Mouse (Mus musculus) heart, postnatal 10 days (tissue): Measurements from ENCODE around the gene Atad2b. TPM values are rescaled to one million over a fixed set of nuclear protein-coding genes. Genes with fewer than 3 reads are reported as not detected.
"Not testable (repeated sequence)": the region's sequence is repeated elsewhere in the genome, so short reads cannot be mapped to it uniquely, and the experiment has no call there.

Experiments used
- DNase-seq, 2 experiments: peaks; one replicate each; pipeline ENCODE4 v3.0.0; 2021
- intact Hi-C: fragments of 180-260 bp; cut with DNase I; formaldehyde crosslinking; loops from one replicate; pipeline ENCODE4 v1.15.1; 2025
- total RNA-seq, 2 experiments: library from RNA; stranded (reverse); gene quantifications; 2 replicates each; pipeline ENCODE4 v1.2.3; 2021

Gene Atad2b
- total RNA-seq: 10 to 100 TPM; 25.6 to 30.0 TPM

DNA sequence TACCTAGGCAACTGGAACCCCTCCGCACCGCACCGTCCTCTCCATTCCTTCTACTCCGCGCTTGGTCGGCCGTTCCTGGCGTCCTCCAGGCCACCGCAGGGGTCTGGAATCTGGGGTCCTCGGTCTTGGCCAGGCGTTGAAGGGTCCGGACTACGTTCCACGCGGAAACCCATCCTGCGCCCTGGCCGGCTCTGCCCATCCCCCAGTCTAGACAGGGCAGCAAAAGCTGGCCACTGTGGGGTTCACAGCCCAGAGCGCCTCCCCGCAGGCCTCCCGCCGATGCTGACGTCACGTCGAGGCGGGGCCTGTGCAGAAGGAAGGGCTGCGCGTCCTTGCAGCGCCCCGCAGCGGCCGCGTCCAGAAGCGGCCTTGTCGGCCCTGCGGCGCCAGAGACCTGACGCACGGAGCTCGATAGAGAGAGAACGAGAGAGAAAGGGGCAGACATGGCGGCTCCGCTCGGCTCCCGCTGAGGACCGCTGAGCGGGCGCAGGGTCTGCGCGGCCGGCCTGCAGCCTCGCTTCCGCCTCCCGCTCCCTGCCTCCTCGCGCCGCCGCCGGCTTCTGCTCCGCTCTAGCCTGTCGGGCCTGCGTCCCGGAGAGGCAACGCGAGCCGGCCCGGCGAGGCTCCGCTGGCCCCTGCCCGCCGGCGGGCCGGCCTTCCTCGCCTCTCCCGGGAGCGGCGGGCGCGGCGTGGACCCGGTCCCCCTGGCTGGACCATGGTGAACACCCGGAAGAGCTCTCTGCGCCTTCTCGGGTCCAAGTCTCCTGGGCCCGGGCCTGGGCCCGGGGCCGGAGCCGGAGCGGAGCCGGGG, at the start of gene Atad2b:
TSS of gene Atad2b (plus strand) at position 360 of the 811 bp plus-strand sequence.
- peak; percentile 98 for DNase-seq
- intact Hi-C loops: loop anchor here (2.0 to 5.0 kb wide), 4 partner anchors 55 to 148 kb away; partner anchors contain the start of genes Fam228b, Pfn4 and Sf3b6

DNA sequence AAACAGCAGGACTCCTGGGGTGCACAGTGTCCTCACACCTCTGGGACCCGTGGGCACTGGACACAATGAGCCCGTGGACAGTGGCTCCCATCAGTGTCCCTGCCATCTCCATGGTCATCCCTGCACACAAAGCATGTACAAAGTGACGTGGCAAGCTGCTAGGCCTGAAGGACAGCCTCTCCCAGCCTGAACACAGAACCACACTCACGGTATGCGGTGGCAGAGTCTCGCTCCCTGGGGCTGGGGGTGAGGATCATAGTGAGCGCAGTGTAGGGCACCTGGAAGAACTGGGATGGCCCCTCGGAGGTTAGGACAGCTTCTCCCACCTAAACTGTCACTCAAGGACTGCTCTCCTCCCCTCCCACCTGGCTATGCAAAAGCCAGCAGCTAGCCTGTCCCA, 48.2 kb upstream of the Atad2b start:
- DNase-seq: no peak
- intact Hi-C loops: no loop called here

DNA sequence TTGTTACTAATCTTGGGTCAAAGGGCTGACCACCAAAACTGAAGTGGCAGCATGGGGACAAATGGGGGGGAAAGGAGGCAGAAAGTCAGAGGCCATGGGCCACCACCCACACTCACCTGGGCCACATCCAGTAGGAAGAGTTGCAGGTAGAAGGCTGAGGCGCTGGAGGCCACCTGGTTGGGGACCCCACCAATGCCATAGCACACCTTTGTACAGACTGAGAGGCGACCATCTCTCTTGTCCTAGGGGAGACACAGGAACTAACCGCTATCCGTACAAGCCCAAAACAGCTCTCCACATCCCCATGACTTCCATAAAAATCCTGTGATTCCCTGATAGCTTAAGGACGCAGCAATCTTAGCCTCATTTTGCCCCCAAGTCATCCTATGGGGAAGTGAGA, 45.9 kb upstream of the Atad2b start:
- intact Hi-C loops: no loop called here
- DNase-seq: no peak

DNA sequence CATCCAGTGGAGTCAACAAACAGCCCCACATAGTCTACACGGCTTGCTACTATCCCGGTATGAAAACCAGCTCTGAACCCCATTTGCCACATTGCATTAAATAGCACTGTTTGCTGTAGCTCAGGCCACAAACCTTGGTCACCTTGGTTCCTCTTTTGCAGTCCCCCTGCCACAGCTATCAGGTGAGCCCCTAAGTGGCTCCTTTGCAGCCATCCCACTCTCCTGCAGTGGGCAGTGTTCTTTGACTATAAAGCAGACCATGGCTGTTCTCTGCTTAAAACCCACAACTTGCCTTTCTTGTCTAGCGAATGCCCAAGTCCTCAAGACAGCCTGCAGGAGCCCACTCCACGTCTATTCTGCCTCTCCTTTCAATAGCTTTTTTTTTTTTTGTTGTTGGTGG, 44.9 kb upstream of the Atad2b start:
- no peak for DNase-seq
- intact Hi-C loops: no loop called here

DNA sequence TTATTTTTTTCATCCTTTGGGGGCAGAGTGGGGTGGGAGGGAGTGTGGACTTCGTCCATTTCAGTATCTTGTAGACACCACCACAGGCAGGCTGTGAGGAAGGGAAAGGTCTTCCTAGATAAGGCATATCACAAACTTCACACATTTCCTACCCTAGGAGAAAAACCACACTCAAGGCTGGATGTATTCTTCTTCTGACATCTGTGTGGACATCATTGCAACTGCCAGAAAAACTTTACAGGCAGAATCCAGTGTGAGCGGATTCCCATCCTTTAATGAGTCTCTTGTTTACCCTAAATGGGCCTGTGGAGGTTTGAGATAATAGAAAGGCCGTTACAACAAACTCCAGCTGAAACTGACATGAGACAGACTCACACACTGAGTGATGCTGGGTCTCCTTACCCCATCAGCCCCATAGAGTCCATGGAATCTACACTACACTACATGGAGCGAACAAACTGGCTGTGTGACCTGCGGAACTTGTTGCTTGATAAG, 44.1 kb upstream of the Atad2b start:
- intact Hi-C loops: no loop called here

DNA sequence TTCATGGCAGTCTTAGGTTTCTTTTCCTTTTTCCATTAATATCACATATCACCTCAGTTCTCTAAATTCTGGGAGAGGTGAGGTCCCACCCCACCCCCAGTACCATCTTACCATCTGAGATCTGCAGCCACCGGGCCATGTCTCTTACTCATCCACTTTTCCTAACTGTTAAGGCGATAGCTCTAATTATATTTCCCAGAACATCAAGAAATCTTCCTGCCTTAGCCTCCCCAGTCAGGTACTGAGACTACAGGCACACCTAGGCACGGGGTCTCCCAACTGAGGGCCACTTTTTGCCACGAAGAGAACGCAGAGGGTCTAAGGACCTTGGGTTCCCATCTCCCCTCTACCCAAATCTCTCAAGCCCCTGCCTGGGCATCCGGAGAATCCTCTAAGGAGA, 43.6 kb upstream of the Atad2b start:
- intact Hi-C loops: no loop called here
- no peak for DNase-seq

More for the DNA sequence above, 44.1 kb upstream of the Atad2b start:
- no peak for DNase-seq

DNA sequence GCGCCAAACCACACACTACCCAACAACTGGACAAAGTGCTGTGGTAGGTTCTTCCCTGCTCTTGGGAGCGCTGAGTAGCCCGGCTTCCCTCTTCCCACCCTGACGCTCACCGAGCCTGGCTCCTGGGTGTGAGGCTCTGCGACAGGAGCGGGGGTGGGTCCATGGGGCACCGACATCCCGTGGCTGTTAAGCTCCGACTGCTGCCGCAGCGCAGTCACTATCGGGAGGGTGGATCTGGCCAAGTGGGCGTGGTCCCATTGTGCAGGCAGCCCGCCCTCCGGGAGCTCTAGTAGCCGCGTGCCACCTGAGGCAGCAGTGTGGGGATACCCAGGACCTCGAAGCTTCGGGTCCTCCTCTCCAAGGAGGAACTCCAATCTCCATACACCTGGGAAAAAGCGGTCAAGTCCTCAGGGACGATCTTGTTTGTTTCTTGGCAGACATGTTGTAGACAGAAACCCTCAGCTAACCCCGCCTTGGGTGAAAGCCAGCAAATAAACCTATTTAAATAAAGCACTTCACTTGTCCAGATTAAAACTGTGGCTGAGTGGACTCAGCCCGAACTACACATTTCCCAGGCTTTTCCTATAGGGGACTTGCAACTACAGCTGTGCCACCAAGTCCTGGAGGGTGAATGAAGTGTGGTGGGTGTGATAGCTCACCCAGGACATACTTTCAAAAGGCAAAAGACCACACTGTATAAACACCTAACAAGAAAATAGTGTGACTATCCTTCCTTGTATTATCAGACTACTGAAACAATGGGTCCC, 42.8 kb upstream of the Atad2b start, which contains the start of gene Mfsd2b:
TSS of gene Mfsd2b (minus strand) at position 199 of the 767 bp plus-strand sequence.
- intact Hi-C loops: no loop called here
- DNase-seq: peak; percentile 71 to 78

DNA sequence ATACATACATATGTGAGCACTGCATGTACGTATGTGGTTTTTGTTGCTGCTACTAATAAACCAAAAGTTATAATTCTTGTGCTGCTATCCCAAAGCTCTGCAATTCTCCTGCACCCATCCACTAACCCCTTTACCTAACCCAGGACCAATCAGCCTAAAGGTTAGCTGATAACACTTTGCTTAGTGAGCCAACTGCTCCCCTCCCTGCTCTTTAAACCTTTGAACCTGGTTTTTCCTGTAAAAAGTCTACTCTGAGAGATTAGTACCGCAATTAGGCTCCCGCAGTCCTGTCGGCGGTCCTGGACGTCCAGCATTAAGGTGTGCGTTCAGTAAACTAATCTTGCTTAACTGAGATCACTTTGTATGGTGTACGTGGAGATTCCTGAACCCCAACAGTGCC, 41.5 kb upstream of the Atad2b start:
- DNase-seq: no peak
- intact Hi-C loops: no loop called here

DNA sequence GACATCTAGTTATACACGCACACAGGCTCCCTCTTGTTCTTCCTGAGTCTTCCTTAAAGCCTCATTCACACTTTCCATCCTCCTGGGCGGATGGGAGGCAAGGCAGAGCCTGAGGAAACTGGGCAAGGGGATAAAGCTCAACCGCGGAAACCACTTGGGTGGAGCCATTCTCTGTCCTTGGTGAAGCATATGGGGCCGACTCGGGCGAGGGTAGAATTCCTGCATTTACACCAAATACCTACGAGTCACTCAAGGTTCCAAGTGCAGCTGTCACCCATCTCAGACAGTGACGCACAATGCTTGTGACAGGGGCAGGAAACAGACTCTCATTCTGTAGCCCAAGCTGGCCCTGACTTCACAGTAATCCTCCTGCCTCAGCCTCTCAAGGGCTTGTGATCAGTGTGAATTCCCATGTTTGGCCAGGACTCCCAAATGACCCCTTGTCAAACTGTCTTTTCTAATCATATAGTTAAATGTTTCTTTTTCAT, 38.8 kb upstream of the Atad2b start:
- intact Hi-C loops: no loop called here

DNA sequence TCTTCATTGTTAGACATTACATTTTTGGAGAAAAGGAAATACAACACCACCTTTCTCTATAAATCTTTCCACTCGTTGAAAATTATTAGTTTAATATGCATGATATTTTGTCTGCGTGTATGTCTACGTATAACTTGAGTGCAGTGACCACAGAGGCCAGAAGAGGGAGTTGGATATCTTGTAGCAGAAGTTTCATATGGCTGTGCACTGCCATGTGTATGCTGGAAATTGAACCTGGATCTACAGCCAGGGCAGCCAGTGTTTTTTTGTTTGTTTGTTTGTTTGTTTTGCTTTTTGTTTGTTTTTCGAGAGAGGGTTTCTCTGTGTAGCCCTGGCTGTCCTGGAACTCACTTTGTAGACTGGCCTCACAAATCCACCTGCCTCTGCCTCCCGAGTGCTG, 38.1 kb upstream of the Atad2b start:
- DNase-seq: no peak

More for the DNA sequence above, 38.8 kb upstream of the Atad2b start:
- DNase-seq: no peak

DNA sequence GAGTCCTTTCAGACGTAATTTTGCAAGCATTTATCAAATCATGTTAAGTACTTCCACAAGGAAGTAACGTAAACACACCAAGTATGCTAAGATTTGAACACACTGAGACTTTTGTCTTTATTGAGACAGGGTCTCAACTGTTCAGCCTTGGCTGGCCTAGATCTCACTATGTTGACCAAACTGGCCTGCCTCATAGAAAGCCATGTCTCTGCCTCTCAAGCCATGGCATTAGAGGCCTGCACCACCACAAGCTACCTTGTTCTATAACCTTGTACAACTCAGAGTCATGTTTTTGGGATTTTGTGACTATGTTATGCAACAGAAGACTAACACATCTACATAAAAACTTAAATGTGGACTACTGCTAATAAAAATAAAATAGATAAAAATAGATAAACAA, 35.1 kb upstream of the Atad2b start:
- no peak for DNase-seq
- intact Hi-C loops: no loop called here

More for the DNA sequence above, 38.1 kb upstream of the Atad2b start:
- intact Hi-C loops: no loop called here

DNA sequence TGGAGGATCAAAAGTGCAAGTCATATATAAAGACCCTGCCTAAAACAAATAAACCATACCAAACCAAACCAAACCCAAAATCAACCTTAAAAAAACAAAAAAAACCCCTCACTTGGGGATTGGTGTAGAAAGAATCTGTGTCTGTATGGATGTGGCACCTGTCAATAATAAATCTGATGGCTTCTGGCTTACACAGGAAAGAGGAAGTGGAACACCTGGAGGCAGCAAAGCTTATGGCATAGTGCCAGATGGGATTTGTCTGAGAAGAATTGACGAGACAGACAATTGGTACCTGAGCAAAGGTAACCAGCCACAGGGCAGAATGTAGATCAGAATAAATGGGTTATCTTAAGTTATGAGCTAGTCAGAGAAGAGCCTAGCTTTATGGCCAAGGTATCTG, 32.1 kb upstream of the Atad2b start:
- no peak for DNase-seq
- intact Hi-C loops: no loop called here

DNA sequence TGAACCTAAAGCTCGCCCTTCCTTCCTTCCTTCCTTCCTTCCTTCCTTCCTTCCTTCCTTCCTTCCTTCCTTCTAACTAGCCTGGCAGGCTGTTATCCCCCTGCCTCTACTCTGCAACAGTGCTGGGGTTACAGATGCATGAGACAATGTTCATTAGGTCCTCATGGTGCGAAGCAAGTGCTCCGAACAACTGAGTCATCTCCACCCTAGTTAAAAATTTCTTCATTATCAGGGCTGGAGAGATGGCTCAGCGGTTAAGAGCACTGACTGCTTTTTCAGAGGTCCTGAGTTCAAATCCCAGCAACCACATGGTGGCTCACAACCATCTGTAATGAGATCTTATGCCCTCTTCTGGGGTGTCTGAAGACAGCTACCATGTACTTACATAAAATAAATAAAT, 30.6 kb upstream of the Atad2b start:
- intact Hi-C loops, DNase-seq: not testable (repeated sequence)

DNA sequence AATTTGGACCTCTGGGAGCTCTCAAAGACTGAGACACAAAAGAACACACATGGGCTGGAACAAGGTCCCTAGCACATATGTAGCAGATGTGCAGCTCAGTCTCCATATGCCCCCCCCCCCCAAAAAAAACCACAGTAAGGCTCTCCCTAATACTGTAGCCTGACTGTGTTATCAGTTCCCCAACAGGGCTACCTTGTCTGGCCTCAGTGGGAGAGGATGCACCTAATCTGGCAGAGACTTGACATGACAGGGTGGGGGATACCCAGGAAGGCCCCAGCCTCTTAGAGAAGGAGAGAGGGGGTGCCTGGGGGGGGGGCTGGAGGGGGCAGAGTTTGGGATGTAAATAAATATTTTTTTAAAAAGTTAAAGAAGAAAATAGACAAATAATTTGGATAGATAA, 28.4 kb upstream of the Atad2b start:
- intact Hi-C loops: no loop called here
- no peak for DNase-seq

DNA sequence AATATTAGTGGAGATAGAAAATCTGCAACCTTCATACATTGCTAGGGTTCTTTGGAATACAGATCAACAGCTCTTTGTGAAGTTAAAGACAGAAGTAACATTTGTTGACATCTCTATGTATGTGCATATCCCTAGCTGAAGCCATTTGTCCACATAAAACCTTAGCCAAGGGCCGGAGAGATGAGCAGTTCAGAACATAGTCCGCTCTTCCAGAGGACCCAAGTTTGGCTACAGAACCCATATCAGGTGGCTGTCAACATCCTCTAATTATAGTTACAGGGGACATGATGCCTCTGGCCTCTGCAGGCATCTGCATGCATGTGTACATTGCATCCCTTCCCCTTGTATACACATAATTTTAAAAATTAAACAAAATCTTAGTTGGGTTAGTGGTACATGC, 27.9 kb upstream of the Atad2b start:
- no peak for DNase-seq
- intact Hi-C loops: no loop called here

DNA sequence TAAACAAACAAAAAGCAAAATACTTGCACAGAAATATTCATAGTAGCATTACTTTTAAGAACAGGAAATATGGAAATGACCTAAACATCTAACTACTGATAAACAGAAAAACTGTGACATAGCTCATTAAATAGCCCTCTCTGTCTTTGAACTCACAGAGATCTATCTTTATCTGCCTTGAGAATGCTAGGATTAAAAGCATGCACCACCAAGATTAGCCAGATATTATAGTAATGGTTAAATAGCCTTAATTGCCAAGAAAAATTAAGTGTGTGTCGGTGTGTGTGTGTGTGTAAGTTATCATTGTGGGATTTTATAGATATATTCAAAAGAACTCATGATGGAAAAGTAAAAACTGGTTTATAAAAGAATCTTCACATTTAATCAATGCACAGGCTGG, 27.3 kb upstream of the Atad2b start:
- intact Hi-C loops: no loop called here
- DNase-seq: no peak

DNA sequence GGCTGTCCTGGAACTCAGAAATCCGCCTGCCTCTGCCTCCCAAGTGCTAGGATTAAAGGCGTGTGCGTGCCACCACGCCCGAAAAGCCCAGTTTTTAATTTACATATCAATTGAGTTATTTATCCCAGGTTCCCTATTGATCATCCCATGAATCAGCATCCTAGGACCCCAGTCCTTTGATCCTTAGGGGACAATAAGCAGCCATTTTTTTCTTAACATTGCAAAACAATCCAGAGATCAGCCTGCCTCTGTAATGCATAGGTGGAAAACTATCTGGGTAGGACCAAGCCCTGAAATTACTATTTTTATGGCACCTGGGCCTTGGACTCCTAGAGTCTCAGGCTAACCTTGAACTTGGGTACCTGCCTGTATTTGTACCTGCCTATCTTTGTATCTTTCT, 19.1 kb upstream of the Atad2b start:
- no peak for DNase-seq
- intact Hi-C loops: no loop called here

DNA sequence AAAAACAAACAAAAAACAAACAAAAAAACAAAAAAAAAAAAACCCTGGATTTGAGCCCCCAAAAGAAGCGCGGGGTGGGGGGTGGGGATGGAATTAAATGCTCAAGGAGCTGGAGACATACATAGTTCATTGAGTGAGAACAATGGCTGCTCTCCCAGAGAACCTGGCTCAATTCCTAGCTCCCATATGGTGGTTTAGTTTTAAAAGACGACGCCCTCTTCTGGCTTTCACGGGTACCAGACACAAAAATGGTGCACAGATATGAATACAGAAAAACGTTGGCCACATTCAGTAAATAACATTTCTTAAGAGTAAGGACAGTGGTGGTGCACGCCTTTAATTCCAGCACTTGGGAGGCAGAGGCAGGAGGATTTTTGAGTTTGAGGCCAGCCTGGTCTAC, 11.2 kb upstream of the Atad2b start:
- intact Hi-C loops: loop anchor here (5.0 kb wide), 1 partner anchor 64 kb away; the partner anchor contains the start of genes Fkbp1b and Wdcp
- no peak for DNase-seq

DNA sequence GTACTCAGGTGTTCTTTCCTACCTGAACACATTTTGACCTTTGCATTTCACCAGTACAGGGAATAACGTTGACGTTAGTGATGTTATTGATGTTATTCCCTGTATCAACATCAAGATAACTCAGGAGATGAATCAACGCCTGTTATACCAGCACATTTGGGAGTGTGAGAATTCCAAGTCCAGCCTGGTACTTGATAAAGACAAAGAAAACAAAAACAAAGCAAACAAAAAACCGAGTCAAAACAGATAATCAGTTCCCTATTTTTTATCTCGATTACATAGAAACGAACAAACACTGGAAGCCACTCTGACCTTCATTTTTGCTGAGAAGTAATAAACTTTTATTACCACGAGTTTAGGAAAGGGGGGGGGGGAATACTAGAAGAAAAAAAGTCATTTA, 10.7 kb upstream of the Atad2b start:
- no peak for DNase-seq
- intact Hi-C loops: loop anchor here (5.0 kb wide), 1 partner anchor 64 kb away; the partner anchor contains the start of genes Fkbp1b and Wdcp

DNA sequence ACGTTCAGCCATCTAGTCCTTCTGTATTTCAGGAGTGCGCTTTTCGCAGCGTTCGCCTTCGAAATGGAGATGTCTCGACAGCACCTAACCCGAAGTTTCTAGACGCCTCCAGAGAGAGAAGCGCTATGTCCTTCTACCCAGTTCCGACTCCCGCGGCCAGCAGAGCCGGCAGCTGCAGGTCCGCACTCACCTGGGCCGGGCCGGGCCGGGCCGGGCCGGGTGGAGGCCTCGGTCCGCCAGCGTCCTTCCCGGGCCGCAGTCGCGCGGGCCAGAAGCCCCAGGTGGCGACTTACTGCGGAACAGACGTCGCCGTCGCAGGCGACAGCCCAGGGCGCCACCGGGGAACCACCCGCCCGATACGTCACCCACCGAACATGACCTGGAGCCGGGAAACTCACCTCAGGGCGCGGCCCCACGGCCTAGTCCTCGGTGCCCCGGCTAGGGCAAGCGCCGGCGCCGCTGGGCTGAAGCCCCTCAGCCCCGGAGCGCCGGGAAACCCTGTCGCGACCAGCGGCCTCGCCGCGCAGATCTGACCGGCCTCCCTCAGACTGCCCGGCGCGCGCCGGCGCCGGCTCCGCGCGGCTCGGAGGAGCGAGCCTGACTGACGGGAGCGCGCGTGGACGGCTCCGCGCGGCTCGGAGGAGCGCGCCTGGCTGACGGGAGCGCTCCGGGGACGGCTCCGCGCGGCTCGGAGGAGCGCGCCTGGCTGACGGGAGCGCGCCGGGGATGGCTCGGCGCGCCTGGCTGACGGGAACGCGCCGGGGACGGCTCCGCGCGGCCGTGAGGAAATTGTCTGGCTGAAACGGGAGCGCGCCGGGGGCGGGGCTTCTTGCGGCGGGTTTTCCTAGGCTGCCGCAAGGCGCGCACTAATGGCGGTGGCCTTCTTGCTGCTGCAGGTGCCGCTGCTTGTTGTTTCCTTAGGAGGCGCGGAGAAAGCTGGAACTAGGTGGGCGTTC, 9.9 kb upstream of the Atad2b start, which contains the start of gene Ubxn2a:
TSS of gene Ubxn2a (minus strand) at position 755 of the 956 bp plus-strand sequence.
- peak; percentile 96 to 97 for DNase-seq
- intact Hi-C loops: loop anchor here (5.0 kb wide), 1 partner anchor 65 kb away; the partner anchor contains the start of genes Fkbp1b and Wdcp
